Mouse (Mus musculus): ENCODE results near the gene Agap2. TPM values are rescaled to one million over a fixed set of nuclear protein-coding genes. Genes with fewer than 3 reads are reported as not detected.
"Not testable (repeated sequence)": the region's sequence is repeated elsewhere in the genome, so short reads cannot be mapped to it uniquely, and the experiment has no call there.

Agap2 gene
- total RNA-seq, 2 experiments from 2014 or later, result 43.3 to 45.9 TPM

- ATAC-seq (replicated peaks; ENCODE audit: low FRiP score, low TSS enrichment, poor library complexity, severe bottlenecking), result 0 out of 2 replicates have a peak, but pooled peaks have one; percentile 17
Observed at GRCm38 (mm10) chr10:127125210-127126001, 50.3 kb downstream of the Agap2 start.

- ATAC-seq (replicated peaks; ENCODE audit: low FRiP score, low TSS enrichment, poor library complexity, severe bottlenecking), result peak; percentile 23
Observed at GRCm38 (mm10) chr10:127126579-127126978, 51.5 kb downstream of the Agap2 start.

- peak; percentile 35 for ATAC-seq (replicated peaks; ENCODE audit: low FRiP score, low TSS enrichment, poor library complexity, severe bottlenecking)
Observed at GRCm38 (mm10) chr10:127127711-127128279, 52.7 kb downstream of the Agap2 start.

- no peak for ATAC-seq (replicated peaks; ENCODE audit: low FRiP score, low TSS enrichment, poor library complexity, severe bottlenecking)
Observed at GRCm38 (mm10) chr10:127129431-127129830, 54.3 kb downstream of the Agap2 start.

- ATAC-seq (replicated peaks; ENCODE audit: low FRiP score, low TSS enrichment, poor library complexity, severe bottlenecking), result no peak
Observed at GRCm38 (mm10) chr10:127132469-127132868, 57.4 kb downstream of the Agap2 start.

- not testable (repeated sequence) for ATAC-seq (replicated peaks; ENCODE audit: low FRiP score, low TSS enrichment, poor library complexity, severe bottlenecking)
Observed at GRCm38 (mm10) chr10:127134394-127135035, 59.4 kb downstream of the Agap2 start.

- ATAC-seq (replicated peaks; ENCODE audit: low FRiP score, low TSS enrichment, poor library complexity, severe bottlenecking), result peak; percentile 92
Observed at GRCm38 (mm10) chr10:127135118-127135836, 60.2 kb downstream of the Agap2 start.

GRCm38 (mm10) chr10:127136510-127136909, 61.4 kb downstream of the Agap2 start:
- ATAC-seq (replicated peaks; ENCODE audit: low FRiP score, low TSS enrichment, poor library complexity, severe bottlenecking), result peak; percentile 15

- ATAC-seq (replicated peaks; ENCODE audit: low FRiP score, low TSS enrichment, poor library complexity, severe bottlenecking), result no peak
Observed at GRCm38 (mm10) chr10:127137896-127138295, 62.8 kb downstream of the Agap2 start.

GRCm38 (mm10) chr10:127138328-127139141, 63.5 kb downstream of the Agap2 start:
- ATAC-seq (replicated peaks; ENCODE audit: low FRiP score, low TSS enrichment, poor library complexity, severe bottlenecking), result no peak

- ATAC-seq (replicated peaks; ENCODE audit: low FRiP score, low TSS enrichment, poor library complexity, severe bottlenecking), result peak; percentile 47
Observed at GRCm38 (mm10) chr10:127140971-127141370, 65.9 kb downstream of the Agap2 start.

- ATAC-seq (replicated peaks; ENCODE audit: low FRiP score, low TSS enrichment, poor library complexity, severe bottlenecking), result no peak
Observed at GRCm38 (mm10) chr10:127141500-127141899, 66.4 kb downstream of the Agap2 start.

Other genes starting within 250 kb of the Agap2 start
- gene Atp23, start 173.9 kb upstream of the Agap2 start, total RNA-seq (2014; fragmentation: Nextera tagmentation), result 16.0 and 28.8 TPM in 2 replicates
- gene Atp23, start 173.9 kb upstream of the Agap2 start, total RNA-seq (2017), result 5.8 and 16.2 TPM in 2 replicates
- 54.7 and 56.7 TPM in 2 replicates for gene Ctdsp2, start 96.6 kb upstream of the Agap2 start, total RNA-seq (2014; fragmentation: Nextera tagmentation)
- gene Ctdsp2, start 96.6 kb upstream of the Agap2 start, total RNA-seq (2017), result 18.3 and 24.7 TPM in 2 replicates
- gene Avil, start 74.6 kb upstream of the Agap2 start, total RNA-seq (2014; fragmentation: Nextera tagmentation), result not detected in 2 replicates
- gene Avil, start 74.6 kb upstream of the Agap2 start, total RNA-seq (2017), result 0.38 TPM in 1 of 2 replicates, not detected in the other
- gene Tsfm, start 44.4 kb upstream of the Agap2 start, total RNA-seq (2014; fragmentation: Nextera tagmentation), result 41.6 and 61.2 TPM in 2 replicates
- 55.5 and 63.3 TPM in 2 replicates for gene Tsfm, start 44.4 kb upstream of the Agap2 start, total RNA-seq (2017)
- gene Mettl1, start 33.9 kb upstream of the Agap2 start, total RNA-seq (2014; fragmentation: Nextera tagmentation), result 54.1 and 55.2 TPM in 2 replicates
- 24.6 and 25.3 TPM in 2 replicates for gene Mettl1, start 33.9 kb upstream of the Agap2 start, total RNA-seq (2017)
- not detected in 2 replicates for gene Eef1akmt3, start 33.8 kb upstream of the Agap2 start, total RNA-seq (2014; fragmentation: Nextera tagmentation)
- 0.38 TPM in 1 of 2 replicates, not detected in the other for gene Eef1akmt3, start 33.8 kb upstream of the Agap2 start, total RNA-seq (2017)
- gene Cyp27b1, start 27.0 kb upstream of the Agap2 start, total RNA-seq (2014; fragmentation: Nextera tagmentation), result not detected in 2 replicates
- not detected in 2 replicates for gene Cyp27b1, start 27.0 kb upstream of the Agap2 start, total RNA-seq (2017)
- gene March9, start 15.1 kb upstream of the Agap2 start, total RNA-seq (2014; fragmentation: Nextera tagmentation), result not detected in 2 replicates
- gene March9, start 15.1 kb upstream of the Agap2 start, total RNA-seq (2017), result not detected in 2 replicates
- gene Cdk4, start 11.8 kb upstream of the Agap2 start, total RNA-seq (2014; fragmentation: Nextera tagmentation), result 656 and 761 TPM in 2 replicates
- gene Cdk4, start 11.8 kb upstream of the Agap2 start, total RNA-seq (2017), result 479 and 664 TPM in 2 replicates
- gene Tspan31, start 5.0 kb upstream of the Agap2 start, total RNA-seq (2014; fragmentation: Nextera tagmentation), result 43.9 and 73.9 TPM in 2 replicates
- gene Tspan31, start 5.0 kb upstream of the Agap2 start, total RNA-seq (2017), result 28.9 and 55.3 TPM in 2 replicates
- gene Os9, start 45.8 kb downstream of the Agap2 start, total RNA-seq (2014; fragmentation: Nextera tagmentation), result 55.8 and 64.5 TPM in 2 replicates
- 152 and 154 TPM in 2 replicates for gene Os9, start 45.8 kb downstream of the Agap2 start, total RNA-seq (2017)
- 67.2 and 84.7 TPM in 2 replicates for gene B4galnt1, start 89.9 kb downstream of the Agap2 start, total RNA-seq (2014; fragmentation: Nextera tagmentation)
- gene B4galnt1, start 89.9 kb downstream of the Agap2 start, total RNA-seq (2017), result 18.5 and 23.3 TPM in 2 replicates
- 1.8 TPM in 1 of 2 replicates, not detected in the other for gene Slc26a10, start 105.4 kb downstream of the Agap2 start, total RNA-seq (2014; fragmentation: Nextera tagmentation)
- 1.8 TPM in 1 of 2 replicates, not detected in the other for gene Slc26a10, start 105.4 kb downstream of the Agap2 start, total RNA-seq (2017)
- 22.7 and 46.0 TPM in 2 replicates for gene Arhgef25, start 114.8 kb downstream of the Agap2 start, total RNA-seq (2014; fragmentation: Nextera tagmentation)
- gene Arhgef25, start 114.8 kb downstream of the Agap2 start, total RNA-seq (2017), result 35.4 and 35.7 TPM in 2 replicates
- gene Dtx3, start 120.4 kb downstream of the Agap2 start, total RNA-seq (2014; fragmentation: Nextera tagmentation), result 97.0 and 160 TPM in 2 replicates
- gene Dtx3, start 120.4 kb downstream of the Agap2 start, total RNA-seq (2017), result 28.5 and 29.5 TPM in 2 replicates
- 58.6 and 59.9 TPM in 2 replicates for gene Pip4k2c, start 136.3 kb downstream of the Agap2 start, total RNA-seq (2014; fragmentation: Nextera tagmentation)
- gene Pip4k2c, start 136.3 kb downstream of the Agap2 start, total RNA-seq (2017), result 28.0 and 35.3 TPM in 2 replicates
- gene Kif5a, start 188.1 kb downstream of the Agap2 start, total RNA-seq (2014; fragmentation: Nextera tagmentation), result not detected in 2 replicates
- gene Kif5a, start 188.1 kb downstream of the Agap2 start, total RNA-seq (2017), result 0.14 and 0.23 TPM in 2 replicates
- gene Dctn2, start 191.1 kb downstream of the Agap2 start, total RNA-seq (2014; fragmentation: Nextera tagmentation), result 100 and 123 TPM in 2 replicates
- 106 and 124 TPM in 2 replicates for gene Dctn2, start 191.1 kb downstream of the Agap2 start, total RNA-seq (2017)
- 42.8 and 72.8 TPM in 2 replicates for gene Mbd6, start 213.7 kb downstream of the Agap2 start, total RNA-seq (2014; fragmentation: Nextera tagmentation)
- 2.7 and 3.8 TPM in 2 replicates for gene Mbd6, start 213.7 kb downstream of the Agap2 start, total RNA-seq (2017)
- 135 and 140 TPM in 2 replicates for gene Mars, start 236.5 kb downstream of the Agap2 start, total RNA-seq (2014; fragmentation: Nextera tagmentation)
- 213 and 264 TPM in 2 replicates for gene Mars, start 236.5 kb downstream of the Agap2 start, total RNA-seq (2017)
- gene Arhgap9, start 246.7 kb downstream of the Agap2 start, total RNA-seq (2014; fragmentation: Nextera tagmentation), result 20.9 and 31.7 TPM in 2 replicates
- gene Arhgap9, start 246.7 kb downstream of the Agap2 start, total RNA-seq (2017), result 10.5 and 10.8 TPM in 2 replicates

Data from megakaryocyte-erythroid progenitor cell, adult 5-6 weeks (primary cell).